In the genomic region with DNA sequence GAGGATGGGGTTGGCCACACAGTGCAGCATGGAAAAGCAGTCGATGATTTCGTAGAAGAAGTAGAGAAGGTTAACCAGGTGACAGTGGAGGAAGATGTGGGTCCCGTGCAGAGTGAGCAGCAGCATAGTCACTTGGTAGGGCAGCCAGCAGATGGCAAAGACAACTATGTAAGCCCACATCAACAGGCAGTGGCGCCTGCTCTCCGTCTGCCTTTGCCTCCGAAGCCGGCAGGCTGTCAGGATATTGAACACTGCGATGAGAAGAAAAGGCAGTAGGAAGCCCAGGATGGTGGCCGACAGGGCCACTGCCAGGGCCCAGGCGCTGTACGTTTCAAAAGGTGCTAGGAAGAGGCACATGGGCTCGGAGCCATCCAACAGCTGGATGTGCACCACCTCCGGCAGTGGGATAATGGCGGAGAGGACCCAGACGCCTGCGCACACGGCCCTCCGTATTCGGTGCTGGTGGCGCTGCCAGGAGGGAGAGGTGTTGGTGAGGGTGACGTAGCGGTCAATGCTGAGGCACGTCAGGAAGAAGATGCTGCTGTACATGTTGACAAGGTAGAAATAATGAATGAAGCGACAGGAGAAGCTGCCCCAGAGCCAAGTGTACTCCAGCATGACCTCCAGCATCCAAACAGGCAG, we compare ENCODE assay signal across 8 mouse cellular contexts. TPM values are rescaled to one million over a fixed set of nuclear protein-coding genes. Genes with fewer than 3 reads are reported as not detected.
DNase-seq lines count a peak whose midpoint lies in the region; ATAC-seq and TF ChIP-seq lines count a peak whose summit lies in the region.

No protein-coding gene starts in this region.

- TF ChIP-seq CTCF in olfactory bulb, adult 2 months (IDR thresholded peaks at IDR 0.05; ENCODE audit: insufficient read depth, low read depth, low read length) = no peak

- ATAC-seq in lung, embryonic 16.5 days (ENCODE audit: low read depth) = no peak
- no peak for ATAC-seq in forebrain, embryonic 15.5 days (replicated peaks)
- ATAC-seq in intestine, embryonic 16.5 days = no peak
- no peak for ATAC-seq in CD4-positive, CD25-positive, alpha-beta regulatory T cell, adult 4 months

- H3K27ac ChIP-seq in lung, embryonic 16.5 days (ENCODE audit: low read length) = no peak overlapping the region; the same call in 1 of the 2 replicates
- no peak overlapping the region for H3K27ac ChIP-seq in forebrain, embryonic 15.5 days (replicated peaks)
- no peak overlapping the region for H3K27ac ChIP-seq in intestine, embryonic 16.5 days (ENCODE audit: low read length)
- H3K27ac ChIP-seq in olfactory bulb, adult 2 months (ENCODE audit: insufficient read depth, low read depth, low read length) = no peak overlapping the region

- WGBS in lung, embryonic 16.5 days = 44% methylated on average over 24 of the region's 24 CpGs
- WGBS in forebrain, embryonic 15.5 days = 58% methylated on average over 24 of the region's 24 CpGs
- WGBS in intestine, embryonic 16.5 days = 59% methylated on average over 24 of the region's 24 CpGs
- 63% methylated on average over 24 of the region's 24 CpGs for whole genome bisulfite sequencing in olfactory bulb, adult 2 months

- H3K4me1 ChIP-seq in lung, embryonic 16.5 days (replicated peaks; ENCODE audit: control insufficient read depth, insufficient read depth, low read length) = no peaks in the 10 kb centered on the region
- H3K4me1 ChIP-seq in forebrain, embryonic 15.5 days = no peaks in the 10 kb centered on the region
- peaks cover 11% of the 10 kb centered on the region for H3K4me1 ChIP-seq in intestine, embryonic 16.5 days (ENCODE audit: control insufficient read depth, insufficient read depth, low read length)
- H3K4me1 ChIP-seq in olfactory bulb, adult 2 months (ENCODE audit: control insufficient read depth, insufficient read depth, low read length) = peaks cover 12% of the 10 kb centered on the region

- H3K4me2 ChIP-seq in lung, embryonic 16.5 days (ENCODE audit: low read depth, low read length) = peak overlapping the region; percentile 24
- H3K4me2 ChIP-seq in forebrain, embryonic 15.5 days (replicated peaks) = peak overlapping the region; percentile 26
- H3K4me2 ChIP-seq in intestine, embryonic 16.5 days (ENCODE audit: low read depth, low read length) = peak overlapping the region; percentile 27; the same call in 1 of the 2 replicates

- H3K9ac ChIP-seq in lung, embryonic 16.5 days (ENCODE audit: low read length) = peak overlapping the region; percentile 49
- H3K9ac ChIP-seq in forebrain, embryonic 15.5 days (replicated peaks) = no peak overlapping the region
- H3K9ac ChIP-seq in intestine, embryonic 16.5 days (ENCODE audit: low read depth, low read length) = 0 out of 2 replicates have a peak overlapping the region, but pooled peaks have one; percentile 19

- H3K4me3 ChIP-seq in lung, embryonic 16.5 days (ENCODE audit: low read length) = peak overlapping the region; percentile 39
- peak overlapping the region; percentile 20 for H3K4me3 ChIP-seq in forebrain, embryonic 15.5 days
- 0 out of 2 replicates have a peak overlapping the region, but pooled peaks have one; percentile 23 for H3K4me3 ChIP-seq in intestine, embryonic 16.5 days (ENCODE audit: low read length)
- peak overlapping the region; percentile 27 for H3K4me3 ChIP-seq in olfactory bulb, adult 2 months (ENCODE audit: insufficient read depth, low read depth, low read length)

- no peak for TF ChIP-seq POLR2A in olfactory bulb, adult 2 months (IDR thresholded peaks at IDR 0.05; ENCODE audit: insufficient read depth, low read depth, low read length)

- peaks cover 21% of the 10 kb centered on the region for H3K36me3 ChIP-seq in lung, embryonic 16.5 days (ENCODE audit: control insufficient read depth, insufficient read depth, low read length)
- H3K36me3 ChIP-seq in forebrain, embryonic 15.5 days = peaks cover 26% of the 10 kb centered on the region
- H3K36me3 ChIP-seq in intestine, embryonic 16.5 days (ENCODE audit: control insufficient read depth, insufficient read depth, low read length) = peaks cover 4% of the 10 kb centered on the region; the same call in 1 of the 2 replicates

- H3K9me3 ChIP-seq in lung, embryonic 16.5 days (ENCODE audit: control insufficient read depth, low read length) = no peaks in the 10 kb centered on the region
- H3K9me3 ChIP-seq in forebrain, embryonic 15.5 days = no peaks in the 10 kb centered on the region
- H3K9me3 ChIP-seq in intestine, embryonic 16.5 days (ENCODE audit: control insufficient read depth, low read length) = no peaks in the 10 kb centered on the region

- no peaks in the 10 kb centered on the region for H3K27me3 ChIP-seq in lung, embryonic 16.5 days (ENCODE audit: control insufficient read depth, insufficient read depth, low read depth, low read length)
- H3K27me3 ChIP-seq in forebrain, embryonic 15.5 days = no peaks in the 10 kb centered on the region
- no peaks in the 10 kb centered on the region for H3K27me3 ChIP-seq in intestine, embryonic 16.5 days (replicated peaks; ENCODE audit: control insufficient read depth, insufficient read depth, low read length)

- no peak for DNase-seq in lung, postnatal 25 days (ENCODE audit: low spot score)
- no peak for DNase-seq in right cerebral cortex, adult 18-20 months
- DNase-seq in c-Kit-positive CD71-positive TER-119-positive erythroid progenitor cells, embryonic 14.5 days (ENCODE audit: low spot score) = no peak

RNA-seq across cellular contexts. Expression of a gene that starts 1.3 kb away (rescaled TPM):
- polyA plus RNA-seq in lung, embryonic 16.5 days (2015; fragmentation: Nextera tagmentation; extraction: Ambion mirVana) = 16.4 and 17.3 TPM in 2 replicates
- polyA plus RNA-seq in forebrain, embryonic 15.5 days (2015; fragmentation: Nextera tagmentation; extraction: Ambion mirVana) = 0.60 and 0.74 TPM in 2 replicates
- 2.1 and 2.2 TPM in 2 replicates for polyA plus RNA-seq in intestine, embryonic 16.5 days (2015; fragmentation: Nextera tagmentation; extraction: Ambion mirVana)
- not detected in 2 replicates for polyA plus RNA-seq in olfactory bulb, adult 2 months (2012; ENCODE audit: insufficient read depth, insufficient read length, low replicate concordance, missing spikeins)
- under 1 TPM in 1 of 2 experiments, not detected in 1; 0.29 TPM for polyA plus RNA-seq in CD4-positive, CD25-positive, alpha-beta regulatory T cell, adult 4 months (2017; shearing (Covaris generic))

RNA-seq across cellular contexts. Expression of a gene that starts 9.3 kb away (rescaled TPM):
- 0.08 TPM in 1 of 2 replicates, not detected in the other for polyA plus RNA-seq in lung, embryonic 16.5 days (2015; fragmentation: Nextera tagmentation; extraction: Ambion mirVana)
- not detected in 2 replicates for polyA plus RNA-seq in forebrain, embryonic 15.5 days (2015; fragmentation: Nextera tagmentation; extraction: Ambion mirVana)
- 0.05 TPM in 2 replicates for polyA plus RNA-seq in intestine, embryonic 16.5 days (2015; fragmentation: Nextera tagmentation; extraction: Ambion mirVana)
- not detected in 2 replicates for polyA plus RNA-seq in olfactory bulb, adult 2 months (2012; ENCODE audit: insufficient read depth, insufficient read length, low replicate concordance, missing spikeins)
- polyA plus RNA-seq in CD4-positive, CD25-positive, alpha-beta regulatory T cell, adult 4 months (2017; shearing (Covaris generic)) = under 1 TPM in 1 of 2 experiments, not detected in 1; 0.27 TPM

RNA-seq across cellular contexts. Expression of a gene that starts 9.3 kb away (rescaled TPM):
- not detected in 2 replicates for polyA plus RNA-seq in lung, embryonic 16.5 days (2015; fragmentation: Nextera tagmentation; extraction: Ambion mirVana)
- not detected in 2 replicates for polyA plus RNA-seq in forebrain, embryonic 15.5 days (2015; fragmentation: Nextera tagmentation; extraction: Ambion mirVana)
- 0.17 TPM in 1 of 2 replicates, not detected in the other for polyA plus RNA-seq in intestine, embryonic 16.5 days (2015; fragmentation: Nextera tagmentation; extraction: Ambion mirVana)
- polyA plus RNA-seq in olfactory bulb, adult 2 months (2012; ENCODE audit: insufficient read depth, insufficient read length, low replicate concordance, missing spikeins) = not detected in 2 replicates
- under 1 TPM in 1 of 2 experiments, not detected in 1; 0.40 TPM for polyA plus RNA-seq in CD4-positive, CD25-positive, alpha-beta regulatory T cell, adult 4 months (2017; shearing (Covaris generic))

RNA-seq across cellular contexts. Expression of a gene that starts 10.9 kb away (rescaled TPM):
- 2.3 and 2.6 TPM in 2 replicates for polyA plus RNA-seq in lung, embryonic 16.5 days (2015; fragmentation: Nextera tagmentation; extraction: Ambion mirVana)
- polyA plus RNA-seq in forebrain, embryonic 15.5 days (2015; fragmentation: Nextera tagmentation; extraction: Ambion mirVana) = 4.0 and 4.1 TPM in 2 replicates
- polyA plus RNA-seq in intestine, embryonic 16.5 days (2015; fragmentation: Nextera tagmentation; extraction: Ambion mirVana) = 1.6 TPM in 2 replicates
- not detected in 2 replicates for polyA plus RNA-seq in olfactory bulb, adult 2 months (2012; ENCODE audit: insufficient read depth, insufficient read length, low replicate concordance, missing spikeins)
- under 1 TPM; 0.57 to 0.81 TPM for polyA plus RNA-seq in CD4-positive, CD25-positive, alpha-beta regulatory T cell, adult 4 months (2017; shearing (Covaris generic))

RNA-seq across cellular contexts. Expression of a gene that starts 25.9 kb away (rescaled TPM):
- polyA plus RNA-seq in lung, embryonic 16.5 days (2015; fragmentation: Nextera tagmentation; extraction: Ambion mirVana) = not detected in 2 replicates
- polyA plus RNA-seq in forebrain, embryonic 15.5 days (2015; fragmentation: Nextera tagmentation; extraction: Ambion mirVana) = 0.22 and 0.24 TPM in 2 replicates
- 0.26 TPM in 1 of 2 replicates, not detected in the other for polyA plus RNA-seq in intestine, embryonic 16.5 days (2015; fragmentation: Nextera tagmentation; extraction: Ambion mirVana)
- not detected in 2 replicates for polyA plus RNA-seq in olfactory bulb, adult 2 months (2012; ENCODE audit: insufficient read depth, insufficient read length, low replicate concordance, missing spikeins)
- 1 to 10 TPM in 1 of 2 experiments, not detected in 1; 1.5 TPM for polyA plus RNA-seq in CD4-positive, CD25-positive, alpha-beta regulatory T cell, adult 4 months (2017; shearing (Covaris generic))
